Mouse (Mus musculus): Measurements from ENCODE around the gene Cyld. TPM values are rescaled to one million over a fixed set of nuclear protein-coding genes. Genes with fewer than 3 reads are reported as not detected.

Cyld gene
- total RNA-seq, 4 experiments from 2014 or later: 26.3 to 31.2 (median 30.0) TPM

- peak; percentile 2 for DNase-seq (ENCODE audit: low spot score)
Observed at GRCm38 (mm10) chr8:88792691-88793323, 96.0 kb downstream of the Cyld start.

- DNase-seq (ENCODE audit: low spot score): no peak
Observed at GRCm38 (mm10) chr8:88793324-88793722, 96.5 kb downstream of the Cyld start.

- no peak for DNase-seq (ENCODE audit: low spot score)
Observed at GRCm38 (mm10) chr8:88793746-88794614, 97.2 kb downstream of the Cyld start.

DNA sequence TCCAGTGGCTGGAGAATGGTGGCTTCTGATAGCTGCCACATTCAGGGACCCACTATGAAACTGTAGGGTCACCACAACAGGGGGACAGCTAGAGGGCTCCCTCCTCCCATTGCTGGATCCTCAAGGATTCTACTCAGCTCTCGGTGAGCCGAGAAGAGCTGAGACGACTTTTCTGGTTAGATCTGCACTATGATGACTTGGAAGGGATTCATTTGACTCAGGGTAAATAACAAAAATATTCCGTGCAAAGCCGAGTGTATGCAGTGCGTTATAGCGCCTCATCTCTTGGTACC lies 97.7 kb downstream of the Cyld start:
- DNase-seq (ENCODE audit: low spot score): no peak

DNA sequence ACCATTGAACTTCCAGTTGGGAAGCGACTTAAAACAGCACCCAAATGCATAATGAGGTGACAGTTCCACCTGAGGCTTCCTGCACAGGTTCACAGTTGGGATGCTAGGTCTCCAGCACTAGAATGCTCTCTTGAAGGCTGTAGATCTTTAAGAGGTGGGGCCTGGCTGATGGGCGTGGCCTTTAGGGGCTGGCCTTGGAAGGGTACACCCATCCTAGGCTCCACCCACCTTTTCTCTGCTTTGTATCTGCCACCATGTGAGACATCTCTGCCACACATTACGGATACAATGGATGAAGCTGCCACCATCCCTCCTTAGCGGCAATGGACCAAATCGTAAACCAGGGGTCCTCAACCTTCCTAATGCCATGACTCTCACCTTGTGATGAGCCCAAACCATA lies 99.1 kb downstream of the Cyld start:
- no peak for DNase-seq (ENCODE audit: low spot score)

- DNase-seq (ENCODE audit: low spot score): no peak
Observed at GRCm38 (mm10) chr8:88796651-88797050, 99.8 kb downstream of the Cyld start.

Other genes with a start within 250 kb of the Cyld start
- gene Nkd1, start 175.7 kb upstream of the Cyld start, total RNA-seq (2022): 1 to 10 TPM; 1.8 to 2.3 (median 2.0) TPM
- 1 to 10 TPM in 1 of 4 experiments, under 1 TPM in 3; 0.63 to 1.6 (median 0.77) TPM for gene Snx20, start 60.9 kb upstream of the Cyld start, total RNA-seq (2022)
- gene Nod2, start 49.7 kb upstream of the Cyld start, total RNA-seq (2022): 1 to 10 TPM in 1 of 4 experiments, under 1 TPM in 3; 0.56 to 1.3 (median 0.68) TPM

Data from heart, adult 8-10 months (tissue).